Mouse (Mus musculus): Measurements from ENCODE around the gene Ccr6.

DNA sequence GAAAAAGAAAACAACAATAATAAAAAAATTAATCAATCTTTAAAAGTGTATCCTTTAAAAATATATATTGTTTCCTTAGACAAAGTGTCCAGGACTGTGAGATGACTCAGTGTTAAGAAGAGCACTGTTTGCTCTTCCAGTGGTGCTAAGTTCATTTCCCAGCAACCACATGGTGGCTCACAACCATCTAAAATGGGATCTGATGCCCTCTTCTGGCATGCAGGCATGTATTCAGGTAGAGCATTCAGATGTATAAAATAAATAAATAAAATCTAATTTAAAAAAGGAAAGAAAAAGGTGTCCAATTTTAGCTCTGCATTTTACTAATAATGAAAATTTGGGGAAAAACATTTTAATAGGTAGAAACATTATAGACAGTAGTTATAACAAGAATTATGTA is 60.0 kb downstream of the Ccr6 start:
- TF ChIP-seq CTCF (IDR thresholded peaks at IDR 0.05; ENCODE audit: insufficient read depth, low read length): no peak
- TF ChIP-seq POLR2A (IDR thresholded peaks at IDR 0.05; ENCODE audit: borderline replicate concordance, extremely low read depth, low read depth, low read length): no peak
